Mouse (Mus musculus) midbrain, embryonic 15.5 days (tissue): Measurements from ENCODE around the gene Det1. TPM values are rescaled to one million over a fixed set of nuclear protein-coding genes. Genes with fewer than 3 reads are reported as not detected.

Source experiments
- ATAC-seq: fragments of 200-750 bp; cut with Nextera tagmentation; replicated peaks from 2 replicates; pipeline ENCODE4 v1.8.0; 2017; ENCODE audit warnings: moderate TSS enrichment
- H3K27ac ChIP-seq: fragments of 300-500 bp; sonication (generic); 2 replicates; pipeline ENCODE4 v1.5.1; 2015; ENCODE audit warnings: mild to moderate bottlenecking, inconsistent platforms
- H3K27me3 ChIP-seq: fragments of 300-500 bp; sonication (generic); replicated peaks from 2 replicates; pipeline ENCODE4 v1.6.1; 2015; ENCODE audit warnings: inconsistent platforms
- H3K36me3 ChIP-seq: fragments of 300-500 bp; sonication (generic); replicated peaks from 2 replicates; pipeline ENCODE4 v1.6.1; 2015; ENCODE audit warnings: inconsistent platforms
- H3K4me1 ChIP-seq: fragments of 300-500 bp; sonication (generic); 2 replicates; pipeline ENCODE4 v1.6.1; 2015; ENCODE audit warnings: inconsistent platforms
- H3K4me2 ChIP-seq: fragments of 300-500 bp; sonication (generic); 2 replicates; pipeline ENCODE4 v1.6.1; 2015; ENCODE audit warnings: inconsistent platforms, mild to moderate bottlenecking, moderate library complexity
- H3K4me3 ChIP-seq: fragments of 300-500 bp; sonication (generic); 2 replicates; pipeline ENCODE4 v1.5.1; 2015; ENCODE audit warnings: mild to moderate bottlenecking, inconsistent platforms
- H3K9ac ChIP-seq: fragments of 300-500 bp; sonication (generic); 2 replicates; pipeline ENCODE4 v1.6.1; 2015; ENCODE audit warnings: mild to moderate bottlenecking, inconsistent platforms
- H3K9me3 ChIP-seq: fragments of 300-500 bp; sonication (generic); 2 replicates; pipeline ENCODE4 v1.6.1; 2016; ENCODE audit warnings: inconsistent platforms
- WGBS: fragments of 180-500 bp; shearing (Covaris S2); methylation state at CpG from one replicate; pipeline ENCODE4 v1.1.7; 2015; ENCODE audit warnings: mixed read lengths; 5-methylcytosine and 5-hydroxymethylcytosine counted together
- microRNA-seq: library from miRNA; unstranded; fragments of <30 nt; microRNA quantifications from one replicate; pipeline ENCODE4, GENCODE M21; 2016
- polyA plus RNA-seq: library from polyadenylated mRNA; unstranded; fragments of >200 nt; fragmentation: Nextera tagmentation; extraction: Ambion mirVana; gene quantifications from 2 replicates; pipeline ENCODE4 v1.2.1, GENCODE M21; 2015

Gene Det1
- polyA plus RNA-seq, 1 experiment from 2014 or later, result 14.3 TPM

DNA sequence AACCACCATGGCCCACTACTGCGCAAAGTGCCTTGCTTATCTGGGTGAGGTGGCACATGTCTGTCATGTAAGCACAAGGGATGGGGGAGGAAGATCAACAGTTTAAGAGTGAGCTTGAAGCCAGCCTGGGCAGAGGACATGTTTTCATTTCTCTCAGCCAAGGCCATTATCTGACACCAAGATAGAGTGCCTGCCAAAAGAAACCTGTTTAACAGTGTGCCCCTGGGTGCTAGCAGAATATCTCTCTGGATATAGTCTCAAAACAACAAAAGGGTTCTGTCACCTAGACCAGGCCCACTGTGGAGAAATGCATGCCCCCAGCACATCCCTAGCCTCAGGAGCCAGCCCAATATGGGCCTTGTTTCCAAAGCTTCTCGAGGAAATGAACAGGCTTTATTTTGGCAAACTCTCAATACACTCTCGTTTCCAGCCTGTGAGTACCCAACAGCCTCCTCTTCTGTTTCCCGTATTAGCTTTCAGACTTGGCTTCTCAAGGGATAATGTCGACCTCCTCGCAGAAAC, 52.4 kb downstream of the Det1 start:
- WGBS, result 71% methylated on average over 6 of the region's 6 CpGs
- Histone ChIP-seq H3K4me2 (no peak overlapping the region), H3K9me3 (no peaks in the 10 kb centered on the region), H3K27ac (no peak overlapping the region), H3K27me3 (no peaks in the 10 kb centered on the region), H3K9ac (no peak overlapping the region), H3K4me3 (no peak overlapping the region), H3K4me1 (0 out of 2 replicates have a peak, but pooled peaks cover 5% of the 10 kb centered on the region), H3K36me3 (no peaks in the 10 kb centered on the region)
- ATAC-seq, result no peak

DNA sequence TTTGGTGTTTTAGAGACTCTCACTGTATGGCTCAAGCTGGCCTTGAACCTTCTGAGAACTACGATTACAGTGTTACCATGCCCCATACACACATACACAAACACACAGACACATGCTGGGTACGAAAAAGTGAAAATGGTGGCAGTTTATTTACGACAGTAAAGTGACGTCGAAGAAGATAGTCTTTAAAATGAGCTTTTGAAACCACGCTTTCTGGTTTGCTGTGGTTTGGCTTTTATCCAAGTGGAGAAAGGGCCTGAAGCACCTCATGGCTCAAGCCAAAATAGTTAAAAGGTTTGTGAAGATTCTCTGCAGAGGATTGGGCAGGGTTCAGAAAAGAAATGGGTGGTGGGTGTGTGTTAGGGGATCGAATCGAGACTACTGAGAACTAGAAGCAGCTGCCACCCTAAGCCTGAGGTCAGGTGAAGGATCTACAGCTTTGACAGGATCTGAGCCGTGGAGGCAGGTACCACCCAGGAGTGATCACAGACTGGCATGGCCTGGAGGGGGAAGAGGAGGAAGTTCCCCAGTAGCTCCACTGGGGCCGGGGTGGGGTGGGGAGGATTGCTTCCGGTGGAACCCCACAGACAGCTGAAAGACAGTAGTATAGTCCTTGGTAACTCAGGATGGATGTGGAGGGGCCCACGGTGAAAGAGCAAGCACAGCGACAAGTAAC, 53.0 kb downstream of the Det1 start:
- no peak overlapping the region for H3K9ac ChIP-seq
- WGBS, result 92% methylated on average over 13 of the region's 13 CpGs
- no peak overlapping the region for H3K4me2 ChIP-seq
- H3K27me3 ChIP-seq, result no peaks in the 10 kb centered on the region
- 0 out of 2 replicates have a peak, but pooled peaks cover 5% of the 10 kb centered on the region for H3K4me1 ChIP-seq
- no peak overlapping the region for H3K4me3 ChIP-seq
- no peak for ATAC-seq
- no peak overlapping the region for H3K27ac ChIP-seq
- H3K9me3 ChIP-seq, result no peaks in the 10 kb centered on the region
- peaks cover 5% of the 10 kb centered on the region; the same call in 1 of the 2 replicates for H3K36me3 ChIP-seq

DNA sequence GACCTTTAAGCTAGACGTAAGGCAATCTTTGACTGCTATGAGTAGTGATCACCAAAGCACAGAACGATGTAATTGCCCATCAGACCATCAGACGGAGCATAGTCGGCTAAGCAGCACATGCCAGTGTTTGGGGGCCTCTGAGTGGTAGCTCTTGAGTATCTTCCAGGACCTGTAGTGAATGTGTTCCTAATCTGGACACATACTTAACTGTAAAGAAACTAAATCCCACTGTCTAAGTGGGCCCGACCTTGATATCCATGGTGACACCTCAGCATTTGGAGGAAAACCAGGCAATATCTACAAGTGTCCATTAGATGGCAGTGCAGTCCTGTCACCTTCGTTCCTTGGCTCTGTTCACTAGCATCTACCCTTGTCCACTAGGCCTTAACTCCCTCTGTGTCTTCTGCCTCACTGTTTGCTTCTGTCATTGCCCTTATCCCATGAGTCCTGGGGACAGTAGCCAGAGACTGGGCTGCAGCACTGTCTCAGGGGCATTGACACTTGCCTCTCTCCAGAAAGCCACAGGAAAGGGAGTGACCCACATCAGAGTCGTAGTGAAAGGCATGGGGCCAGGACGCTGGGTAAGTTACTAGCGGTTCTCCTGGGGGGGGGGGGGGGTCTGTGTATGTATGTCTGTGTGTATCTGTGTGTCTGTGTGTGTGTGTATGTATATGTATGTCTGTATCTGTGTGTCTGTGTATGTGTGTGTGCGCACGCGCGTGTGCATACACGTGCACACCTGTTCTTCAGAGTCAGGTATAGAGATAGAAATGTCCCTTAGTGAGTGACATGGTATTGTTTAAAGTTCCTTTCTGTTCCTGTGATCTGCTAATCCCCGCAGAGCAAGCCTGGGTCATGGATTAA, 55.5 kb downstream of the Det1 start:
- Histone ChIP-seq H3K9ac (no peak overlapping the region), H3K27me3 (no peaks in the 10 kb centered on the region), H3K4me1 (no peaks in the 10 kb centered on the region), H3K27ac (no peak overlapping the region), H3K9me3 (no peaks in the 10 kb centered on the region), H3K36me3 (peaks cover 8% of the 10 kb centered on the region; the same call in 1 of the 2 replicates), H3K4me3 (no peak overlapping the region), H3K4me2 (no peak overlapping the region)
- peak; percentile 82 for ATAC-seq
- 83% methylated on average over 15 of the region's 15 CpGs for WGBS

DNA sequence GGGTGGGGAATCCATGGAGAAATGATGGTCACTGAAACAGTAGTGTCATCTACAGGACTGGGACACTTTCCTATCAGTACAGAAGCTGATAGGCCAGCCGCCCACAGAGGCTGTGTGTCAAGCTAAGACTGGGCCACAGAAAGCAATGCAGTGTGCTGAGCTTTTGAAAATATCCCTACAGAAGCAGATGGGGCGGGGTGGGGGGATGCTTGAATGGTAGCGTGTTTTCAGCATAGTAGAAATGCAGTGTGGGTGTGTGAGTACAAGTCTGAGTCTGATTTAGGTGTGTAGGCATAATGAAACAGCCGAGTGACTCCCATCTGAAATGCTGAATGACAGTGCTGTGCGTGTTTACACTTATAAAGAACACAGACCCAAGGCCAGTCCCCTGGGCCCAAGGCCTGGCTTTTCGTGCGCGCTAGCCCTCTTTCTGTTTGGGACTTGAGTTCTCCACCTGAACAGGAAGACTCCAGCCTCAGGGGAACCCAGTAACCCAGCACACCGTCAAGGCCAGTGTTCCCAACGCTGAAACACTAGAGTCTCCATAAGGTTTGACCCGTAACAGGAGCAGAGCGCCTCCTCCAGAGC, 59.2 kb downstream of the Det1 start:
- H3K36me3 ChIP-seq, result peaks cover 8% of the 10 kb centered on the region; the same call in 1 of the 2 replicates
- no peak overlapping the region for H3K9ac ChIP-seq
- no peak overlapping the region for H3K4me2 ChIP-seq
- no peak overlapping the region for H3K27ac ChIP-seq
- H3K4me3 ChIP-seq, result no peak overlapping the region
- peaks cover 18% of the 10 kb centered on the region for H3K4me1 ChIP-seq
- WGBS, result 91% methylated on average over 12 of the region's 12 CpGs
- no peak for ATAC-seq
- no peaks in the 10 kb centered on the region for H3K9me3 ChIP-seq
- no peaks in the 10 kb centered on the region for H3K27me3 ChIP-seq

DNA sequence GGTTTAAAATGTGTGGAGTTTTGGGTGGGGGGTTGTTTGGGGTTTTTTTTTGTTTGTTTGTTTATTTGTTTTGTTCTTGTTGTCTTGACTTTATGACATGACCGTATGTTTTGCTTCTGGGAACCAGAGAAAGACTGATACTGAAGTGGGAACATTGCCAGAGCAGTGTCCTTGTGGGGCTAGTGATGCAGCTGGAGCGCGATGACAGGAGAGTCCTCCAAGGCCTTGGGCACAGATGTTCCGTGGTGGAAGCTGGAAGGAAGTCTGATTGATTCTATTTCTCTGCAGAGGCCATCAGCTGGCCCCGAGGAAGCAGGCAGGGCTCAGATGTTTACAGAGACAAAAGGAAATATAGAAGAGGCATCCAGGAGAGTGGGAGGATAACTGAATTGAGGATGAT, 61.2 kb downstream of the Det1 start:
- no peak overlapping the region for H3K9ac ChIP-seq
- peaks cover 8% of the 10 kb centered on the region; the same call in 1 of the 2 replicates for H3K36me3 ChIP-seq
- H3K27me3 ChIP-seq, result no peaks in the 10 kb centered on the region
- no peak overlapping the region for H3K4me2 ChIP-seq
- no peaks in the 10 kb centered on the region for H3K9me3 ChIP-seq
- ATAC-seq, result no peak
- WGBS, result 80% methylated on average over 5 of the region's 5 CpGs
- no peak overlapping the region for H3K4me3 ChIP-seq
- H3K4me1 ChIP-seq, result peaks cover 27% of the 10 kb centered on the region
- no peak overlapping the region for H3K27ac ChIP-seq

DNA sequence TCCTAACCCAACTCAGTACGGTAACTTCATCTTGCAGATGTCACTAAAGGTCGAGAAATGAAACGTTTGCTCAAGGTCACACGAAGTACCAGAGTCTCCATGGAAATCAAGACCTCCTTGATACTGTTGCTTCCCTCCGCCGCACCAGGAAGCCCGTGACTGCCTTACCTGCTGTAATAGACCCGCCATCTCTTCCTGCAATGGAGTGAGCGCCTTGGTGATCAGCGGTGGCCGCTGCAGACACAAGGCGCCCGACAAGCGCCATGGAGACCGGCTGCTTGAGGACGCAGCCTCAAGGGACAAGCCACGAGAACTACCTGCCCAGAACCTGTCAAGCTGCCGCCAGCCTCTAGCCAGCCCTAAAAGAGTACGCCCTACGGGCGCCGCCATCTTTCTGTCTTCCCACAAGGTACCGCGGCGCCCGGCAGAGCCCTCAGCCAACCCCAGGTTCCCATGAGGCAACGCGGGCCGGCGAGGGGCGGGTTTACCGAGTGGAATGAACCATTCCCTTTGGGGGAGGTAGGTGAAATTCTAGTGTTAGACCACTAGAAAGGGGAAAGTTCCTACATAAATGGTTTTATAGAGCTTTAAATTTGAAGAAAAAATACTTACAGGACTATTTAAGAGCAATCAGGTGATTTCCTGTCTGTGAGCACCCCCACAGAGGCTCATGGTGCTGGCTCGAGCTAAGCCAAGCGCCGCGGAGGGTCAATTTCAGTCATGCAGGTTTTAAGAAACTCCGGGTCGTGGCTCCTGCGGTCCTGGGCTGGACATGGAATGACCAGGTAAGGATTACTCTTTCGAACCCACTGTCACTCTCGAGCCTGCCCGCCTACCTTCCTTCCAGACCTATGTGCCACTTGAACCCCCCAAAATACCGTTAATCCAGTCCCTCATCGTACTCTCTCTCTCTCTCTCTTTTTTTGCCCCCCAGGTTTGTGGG, 64.2 kb downstream of the Det1 start, which contains the start of the genes Mrps11 and Mrpl46:
TSS of gene Mrps11 (plus strand) at position 481 of the 943 bp plus-strand sequence.
TSS of gene Mrpl46 (minus strand) at position 893 of the 943 bp plus-strand sequence.
- Histone ChIP-seq H3K27me3 (no peaks in the 10 kb centered on the region), H3K9ac (peak within 1 kb of the TSS; percentile 89), H3K36me3 (peaks cover 15% of the 10 kb centered on the region), H3K4me1 (peaks cover 27% of the 10 kb centered on the region), H3K27ac (peak within 1 kb of the TSS; percentile 78), H3K9me3 (no peaks in the 10 kb centered on the region), H3K4me3 (peak within 1 kb of the TSS; percentile 96), H3K4me2 (peak within 1 kb of the TSS; percentile 83)
- ATAC-seq, result peak; percentile 98
- WGBS, result under 1% methylated on average over 44 of the region's 44 CpGs

DNA sequence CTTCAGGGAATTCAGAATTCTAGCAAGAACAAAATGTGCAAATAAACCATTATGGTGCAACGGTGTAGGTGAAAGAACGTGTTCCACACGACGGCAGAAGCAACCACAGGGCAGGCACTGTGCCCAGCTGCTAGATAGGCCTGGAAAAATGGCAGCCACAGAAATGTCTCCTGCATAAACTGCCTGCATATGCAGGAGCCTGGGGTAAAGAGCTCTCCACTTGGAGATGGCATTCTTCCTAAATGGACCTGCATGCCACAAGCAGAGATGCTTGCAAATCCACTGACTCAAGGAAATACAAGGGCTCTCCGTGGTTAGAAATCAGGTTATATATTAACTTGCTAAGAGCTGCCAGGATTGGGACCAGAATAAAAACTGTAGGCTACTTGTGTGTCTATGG, 68.3 kb downstream of the Det1 start:
- no peak for ATAC-seq
- Histone ChIP-seq H3K9ac (no peak overlapping the region), H3K4me3 (no peak overlapping the region), H3K36me3 (peaks cover 45% of the 10 kb centered on the region), H3K27me3 (no peaks in the 10 kb centered on the region), H3K9me3 (no peaks in the 10 kb centered on the region), H3K4me1 (peaks cover 13% of the 10 kb centered on the region), H3K4me2 (no peak overlapping the region), H3K27ac (no peak overlapping the region)
- WGBS, result 97% methylated on average over 5 of the region's 5 CpGs

Small RNA genes within 50 kb of the gene (microRNA-seq; reads per million reads assigned to microRNA genes)
- 400 reads per million, percentile 69 among the genes with 10 or more reads in this experiment for gene Mir7-2

Other genes starting within 250 kb of the Det1 start
- 22.4 and 25.3 TPM in 2 replicates for gene Ntrk3, start 109.3 kb downstream of the Det1 start, polyA plus RNA-seq
- 64.6 and 70.1 TPM in 2 replicates for gene Mrps11, start 64.1 kb downstream of the Det1 start, polyA plus RNA-seq
- 49.8 and 56.3 TPM in 2 replicates for gene Mrpl46, start 63.7 kb downstream of the Det1 start, polyA plus RNA-seq
- gene Aen, start 48.6 kb upstream of the Det1 start, polyA plus RNA-seq, result 51.6 and 52.7 TPM in 2 replicates
- gene Isg20, start 66.2 kb upstream of the Det1 start, polyA plus RNA-seq, result 2.2 and 3.1 TPM in 2 replicates
- 0.06 and 0.14 TPM in 2 replicates for gene Acan, start 206.2 kb upstream of the Det1 start, polyA plus RNA-seq